Mouse (Mus musculus) layer of hippocampus, postnatal 36 days (tissue): Measurements from ENCODE around the gene Gm10778. TPM values are rescaled to one million over a fixed set of nuclear protein-coding genes. Genes with fewer than 3 reads are reported as not detected.
A peak's percentile ranks its signal among the peaks of the same experiment; 100 is the strongest.
"Not testable (repeated sequence)": the region's sequence is repeated elsewhere in the genome, so short reads cannot be mapped to it uniquely, and the experiment has no call there.

ENCODE experiments used
- DNase-seq, 2 experiments: peaks; one replicate each; pipeline ENCODE4 v3.0.0; 2022
- total RNA-seq, 2 experiments: library from RNA; stranded (reverse); gene quantifications; 2 replicates each; pipeline ENCODE4 v1.2.3; 2021

Gm10778 gene
- total RNA-seq, 2 experiments from 2014 or later = 3.8 to 4.9 TPM

- no peak for DNase-seq
Observed at GRCm38 (mm10) chr10:81628390-81628789, 20.5 kb upstream of the Gm10778 start, which contains the start of gene Ankrd24. Gene Ankrd24, plus strand, starts transcription at chr10:81628540.

GRCm38 (mm10) chr10:81633253-81634099, 15.4 kb upstream of the Gm10778 start:
- DNase-seq = peak; percentile 72 to 80

GRCm38 (mm10) chr10:81636338-81636737, 12.5 kb upstream of the Gm10778 start:
- DNase-seq = no peak

GRCm38 (mm10) chr10:81638101-81638500, 10.8 kb upstream of the Gm10778 start:
- no peak for DNase-seq

- not testable (repeated sequence) for DNase-seq
Observed at GRCm38 (mm10) chr10:81640825-81641224, 8.0 kb upstream of the Gm10778 start.

DNA sequence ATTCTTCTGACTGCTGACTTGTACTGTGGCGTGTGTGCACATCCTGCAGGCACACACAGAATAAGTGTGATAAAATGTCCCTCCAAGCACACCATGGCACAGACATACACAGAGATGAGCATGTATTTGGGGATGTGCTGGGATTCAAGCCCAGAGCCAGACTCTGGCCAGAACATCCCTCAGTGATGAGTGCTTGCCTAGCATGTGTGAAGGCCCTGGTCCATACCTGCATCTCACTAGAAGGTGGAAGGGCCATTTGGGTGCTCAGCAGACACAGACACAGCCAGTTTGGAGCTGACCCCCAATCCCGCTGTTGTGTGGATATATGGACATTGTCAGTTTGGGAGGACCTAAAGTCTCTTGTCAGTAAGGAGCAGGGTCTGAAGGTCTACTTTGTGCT, 7.3 kb upstream of the Gm10778 start:
- no peak for DNase-seq

GRCm38 (mm10) chr10:81641978-81642647, 6.7 kb upstream of the Gm10778 start:
- no peak for DNase-seq

DNA sequence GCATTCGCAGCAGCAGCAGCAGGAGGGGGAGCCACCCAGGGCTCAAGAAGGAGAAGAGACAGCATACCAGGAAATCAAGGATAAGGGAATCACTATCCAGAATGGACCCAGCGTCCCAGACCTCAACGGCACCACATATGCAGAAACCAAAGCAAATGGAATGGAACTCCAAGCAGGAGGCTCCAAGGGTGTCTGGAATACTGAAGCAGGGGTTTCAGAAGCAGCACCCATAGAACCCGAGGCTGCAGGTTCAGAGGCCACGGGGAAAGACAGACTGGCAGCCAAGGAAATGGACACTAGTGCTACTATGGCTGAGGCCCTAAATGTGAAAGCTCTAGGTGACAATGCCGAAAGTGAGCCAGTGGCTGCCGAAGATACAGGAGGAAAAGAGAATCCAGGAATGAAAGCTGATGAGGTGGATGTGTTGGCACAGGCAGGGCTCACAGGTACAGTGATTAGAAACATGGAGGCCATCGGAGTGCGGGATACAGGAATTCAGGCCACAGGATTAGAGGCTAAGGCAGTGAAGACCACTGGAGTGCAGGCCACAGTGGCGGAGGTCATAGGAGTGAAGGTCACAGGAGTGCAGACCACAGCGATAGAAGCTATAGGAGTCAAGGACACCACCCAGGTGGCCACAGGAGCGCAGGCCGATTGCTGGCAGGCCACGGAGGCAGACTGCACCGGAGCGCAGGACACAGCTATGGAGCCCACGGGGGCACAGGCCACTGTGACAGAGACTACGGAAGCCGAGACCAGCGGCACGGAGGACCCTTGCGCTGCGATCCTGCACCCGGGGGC, 6.0 kb upstream of the Gm10778 start:
- DNase-seq = no peak

DNA sequence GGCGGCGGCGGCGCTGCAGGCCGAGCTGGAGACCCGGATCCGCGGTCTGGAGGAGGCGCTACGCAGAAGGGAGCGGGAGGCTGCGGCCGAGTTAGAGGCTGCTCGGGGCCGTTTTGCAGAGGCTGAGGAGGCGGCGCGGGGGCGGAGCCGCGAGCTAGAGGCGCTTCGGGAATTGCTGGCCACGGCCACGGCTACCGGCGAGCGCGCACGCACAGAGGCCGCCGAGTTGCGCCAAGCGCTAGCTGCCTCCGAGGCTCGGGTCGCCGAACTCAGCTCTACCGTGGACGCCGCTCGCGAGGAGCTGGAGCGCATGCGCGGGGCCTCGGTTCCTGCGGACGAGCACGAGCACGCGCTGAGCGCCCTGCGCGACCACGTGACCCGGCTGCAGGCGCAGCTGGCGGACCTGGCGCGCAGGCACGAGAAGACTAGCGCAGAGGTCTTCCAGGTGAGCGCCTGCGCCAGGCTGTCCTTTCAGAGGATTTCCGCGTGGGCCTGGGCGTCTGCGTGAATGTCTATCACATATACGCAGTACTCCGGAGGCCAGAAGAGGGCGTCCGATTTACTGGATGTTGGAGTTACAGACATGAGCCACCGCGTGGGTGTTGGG, 5.3 kb upstream of the Gm10778 start:
- DNase-seq = peak; percentile 95 to 96

GRCm38 (mm10) chr10:81644162-81644561, 4.7 kb upstream of the Gm10778 start:
- no peak for DNase-seq

GRCm38 (mm10) chr10:81644716-81645115, 4.1 kb upstream of the Gm10778 start:
- peak in 1 of 2 experiments; percentile 1 for DNase-seq

- no peak for DNase-seq
Observed at GRCm38 (mm10) chr10:81645391-81645790, 3.5 kb upstream of the Gm10778 start.

GRCm38 (mm10) chr10:81646015-81646555, 2.8 kb upstream of the Gm10778 start:
- DNase-seq = no peak

- no peak for DNase-seq
Observed at GRCm38 (mm10) chr10:81655178-81655577, 6.3 kb downstream of the Gm10778 start.

- no peak for DNase-seq
Observed at GRCm38 (mm10) chr10:81656174-81656573, 7.3 kb downstream of the Gm10778 start.

- not testable (repeated sequence) for DNase-seq
Observed at GRCm38 (mm10) chr10:81687114-81687513, 38.3 kb downstream of the Gm10778 start.

- DNase-seq = not testable (repeated sequence)
Observed at GRCm38 (mm10) chr10:81704531-81705301, 55.9 kb downstream of the Gm10778 start, which contains the start of gene Zfp433. Gene Zfp433, plus strand, starts transcription at chr10:81704825.
